Mouse (Mus musculus): ENCODE results near the gene Adcy2.

GRCm38 (mm10) chr13:68985789-68986188, 13.6 kb downstream of the Adcy2 start:
- TF ChIP-seq CTCF (IDR thresholded peaks at IDR 0.05; ENCODE audit: control insufficient read depth, insufficient read depth, insufficient read length) (no peak), MAX (IDR thresholded peaks at IDR 0.05) (no peak), CEBPB (IDR thresholded peaks at IDR 0.05; ENCODE audit: low read depth) (no peak), USF1 (IDR thresholded peaks at IDR 0.05; ENCODE audit: low read depth) (no peak), MYOD1 (IDR thresholded peaks at IDR 0.05; ENCODE audit: control insufficient read depth, insufficient read length, low read depth) (no peak), MYOG (IDR thresholded peaks at IDR 0.05; ENCODE audit: control insufficient read depth, extremely low read depth, insufficient read length) (no peak), FOSL1 (IDR thresholded peaks at IDR 0.05; ENCODE audit: insufficient read depth, low read length, poor library complexity, severe bottlenecking) (no peak)
